Mouse (Mus musculus) midbrain, embryonic 14.5 days (tissue): ENCODE results near the gene Elfn2. TPM values are rescaled to one million over a fixed set of nuclear protein-coding genes. Genes with fewer than 3 reads are reported as not detected.

Source experiments
- ATAC-seq: fragments of 200-750 bp; cut with Nextera tagmentation; 2 replicates; pipeline ENCODE4 v1.8.0; 2017; ENCODE audit warnings: moderate number of reproducible peaks, moderate library complexity; ENCODE audit not compliant: low FRiP score, low TSS enrichment
- DNase-seq: peaks from one replicate; pipeline ENCODE4 v3.0.0-alpha.2; 2015
- H3K27ac ChIP-seq: fragments of 300-500 bp; sonication (generic); replicated peaks from 2 replicates; pipeline ENCODE4 v1.5.1; 2014; ENCODE audit warnings: mild to moderate bottlenecking, low read depth, low read length, moderate library complexity
- H3K27me3 ChIP-seq: fragments of 300-500 bp; sonication (generic); 2 replicates; pipeline ENCODE4 v1.6.1; 2014; ENCODE audit warnings: low read length, control low read depth, mixed read lengths; ENCODE audit not compliant: control insufficient read depth, insufficient read depth
- H3K36me3 ChIP-seq: fragments of 300-500 bp; sonication (generic); 2 replicates; pipeline ENCODE4 v1.6.1; 2014; ENCODE audit warnings: low read length, control low read depth; ENCODE audit not compliant: control insufficient read depth, insufficient read depth
- H3K4me1 ChIP-seq: fragments of 300-500 bp; sonication (generic); 2 replicates; pipeline ENCODE4 v1.6.1; 2014; ENCODE audit warnings: mild to moderate bottlenecking, antibody characterized with exemption, low read length, control low read depth; ENCODE audit not compliant: control insufficient read depth, insufficient read depth
- H3K4me2 ChIP-seq: fragments of 300-500 bp; sonication (generic); 2 replicates; pipeline ENCODE4 v1.6.1; 2014; ENCODE audit warnings: mild to moderate bottlenecking, low read length, moderate library complexity
- H3K4me3 ChIP-seq: fragments of 300-500 bp; sonication (generic); replicated peaks from 2 replicates; pipeline ENCODE4 v1.5.1; 2014; ENCODE audit warnings: low read depth, low read length
- H3K9ac ChIP-seq: fragments of 300-500 bp; sonication (generic); replicated peaks from 2 replicates; pipeline ENCODE4 v1.6.1; 2014; ENCODE audit warnings: mild to moderate bottlenecking, low read length, moderate library complexity
- H3K9me3 ChIP-seq: fragments of 300-500 bp; sonication (generic); 2 replicates; pipeline ENCODE4 v1.6.1; 2016; ENCODE audit warnings: low read length, control low read depth, mixed read lengths; ENCODE audit not compliant: control insufficient read depth
- WGBS: fragments of 180-500 bp; shearing (Covaris S2); extraction: QIAGEN DNeasy Blood & Tissue Kit; methylation state at CpG from one replicate; pipeline ENCODE4 v1.1.7; 2014; 5-methylcytosine and 5-hydroxymethylcytosine counted together
- polyA plus RNA-seq: library from polyadenylated mRNA; unstranded; fragments of >200 nt; fragmentation: Nextera tagmentation; extraction: Ambion mirVana; gene quantifications from 2 replicates; pipeline ENCODE4 v1.2.1, GENCODE M21; 2014

Elfn2 gene
- polyA plus RNA-seq, 1 experiment from 2014 or later, result 4.0 TPM

DNA sequence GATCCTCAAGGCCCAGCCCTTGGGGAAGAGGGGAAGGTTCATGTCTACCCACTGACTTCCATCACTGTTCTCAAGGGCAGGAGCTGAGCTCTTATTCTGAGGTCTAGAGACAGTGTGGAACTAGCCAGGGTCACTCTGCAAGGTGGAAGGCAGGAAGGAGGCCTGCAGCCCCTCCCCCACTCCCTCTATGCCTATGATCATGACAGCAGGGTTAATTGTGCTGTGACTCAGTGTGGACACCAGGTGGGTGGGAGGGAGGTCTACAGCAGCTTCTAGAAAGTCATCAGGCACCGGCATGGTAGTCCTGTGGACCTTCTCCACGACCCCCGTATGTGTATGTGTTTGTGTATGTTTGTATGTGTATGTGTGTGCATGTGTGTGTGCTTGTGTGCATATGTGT is 14.6 kb downstream of the Elfn2 start:
- H3K27ac ChIP-seq, result no peak overlapping the region
- no peaks in the 10 kb centered on the region for H3K36me3 ChIP-seq
- H3K4me1 ChIP-seq, result no peaks in the 10 kb centered on the region
- no peak overlapping the region for H3K4me2 ChIP-seq
- 85% methylated on average over 3 of the region's 3 CpGs for WGBS
- H3K4me3 ChIP-seq, result no peak overlapping the region
- no peaks in the 10 kb centered on the region for H3K9me3 ChIP-seq
- DNase-seq (no peak), ATAC-seq (no peak)
- H3K9ac ChIP-seq, result no peak overlapping the region
- no peaks in the 10 kb centered on the region for H3K27me3 ChIP-seq

DNA sequence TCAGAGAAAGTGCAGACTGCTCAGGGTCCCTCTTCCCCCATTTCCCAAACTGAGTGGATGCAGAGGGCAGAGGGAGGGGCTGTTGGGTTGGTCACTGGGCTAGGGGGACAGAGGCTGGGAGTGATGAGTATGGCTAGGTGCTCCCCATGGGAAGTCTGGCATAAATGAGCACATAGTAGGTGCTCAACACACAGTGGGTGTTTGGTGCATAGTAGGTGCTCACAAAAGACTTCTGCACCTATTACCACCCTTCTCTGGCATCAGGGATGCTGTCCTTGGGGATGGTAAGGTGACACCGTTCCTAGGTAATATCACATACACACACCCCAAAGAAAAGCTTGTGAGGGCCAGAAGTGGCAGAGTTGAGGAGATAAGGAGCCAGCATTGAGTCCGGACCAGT is 18.2 kb downstream of the Elfn2 start:
- Histone ChIP-seq H3K36me3 (no peaks in the 10 kb centered on the region), H3K9me3 (no peaks in the 10 kb centered on the region), H3K4me2 (no peak overlapping the region), H3K4me1 (0 out of 2 replicates have a peak, but pooled peaks cover 4% of the 10 kb centered on the region), H3K4me3 (no peak overlapping the region), H3K27me3 (no peaks in the 10 kb centered on the region), H3K27ac (no peak overlapping the region), H3K9ac (no peak overlapping the region)
- 90% methylated on average over 2 of the region's 2 CpGs for WGBS
- no peak for ATAC-seq
- no peak for DNase-seq

DNA sequence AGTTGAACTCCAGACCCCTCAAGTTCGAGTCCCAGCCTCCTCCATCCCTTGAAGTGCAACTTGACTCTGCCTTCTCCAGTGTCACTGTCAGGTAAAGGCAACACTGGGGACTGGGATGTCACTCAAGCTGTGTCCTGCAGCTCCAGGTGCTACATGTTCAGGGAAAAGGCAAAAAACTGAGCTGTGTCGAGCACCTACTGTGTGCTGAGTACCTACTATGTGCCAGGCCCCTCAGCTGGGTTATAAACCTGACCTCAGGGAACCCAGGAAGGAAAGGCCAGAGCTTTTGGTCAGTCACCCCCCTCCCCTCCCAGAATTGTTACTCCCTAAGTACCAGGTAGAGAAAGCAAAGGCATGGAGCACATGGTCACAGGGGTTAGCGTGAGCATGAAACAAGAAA is 19.1 kb downstream of the Elfn2 start:
- no peak for DNase-seq
- no peak overlapping the region for H3K27ac ChIP-seq
- ATAC-seq, result no peak
- H3K4me1 ChIP-seq, result 0 out of 2 replicates have a peak, but pooled peaks cover 4% of the 10 kb centered on the region
- H3K36me3 ChIP-seq, result no peaks in the 10 kb centered on the region
- 59% methylated on average over 3 of the region's 3 CpGs for WGBS
- no peak overlapping the region for H3K4me2 ChIP-seq
- no peak overlapping the region for H3K9ac ChIP-seq
- H3K27me3 ChIP-seq, result no peaks in the 10 kb centered on the region
- no peak overlapping the region for H3K4me3 ChIP-seq
- H3K9me3 ChIP-seq, result no peaks in the 10 kb centered on the region

DNA sequence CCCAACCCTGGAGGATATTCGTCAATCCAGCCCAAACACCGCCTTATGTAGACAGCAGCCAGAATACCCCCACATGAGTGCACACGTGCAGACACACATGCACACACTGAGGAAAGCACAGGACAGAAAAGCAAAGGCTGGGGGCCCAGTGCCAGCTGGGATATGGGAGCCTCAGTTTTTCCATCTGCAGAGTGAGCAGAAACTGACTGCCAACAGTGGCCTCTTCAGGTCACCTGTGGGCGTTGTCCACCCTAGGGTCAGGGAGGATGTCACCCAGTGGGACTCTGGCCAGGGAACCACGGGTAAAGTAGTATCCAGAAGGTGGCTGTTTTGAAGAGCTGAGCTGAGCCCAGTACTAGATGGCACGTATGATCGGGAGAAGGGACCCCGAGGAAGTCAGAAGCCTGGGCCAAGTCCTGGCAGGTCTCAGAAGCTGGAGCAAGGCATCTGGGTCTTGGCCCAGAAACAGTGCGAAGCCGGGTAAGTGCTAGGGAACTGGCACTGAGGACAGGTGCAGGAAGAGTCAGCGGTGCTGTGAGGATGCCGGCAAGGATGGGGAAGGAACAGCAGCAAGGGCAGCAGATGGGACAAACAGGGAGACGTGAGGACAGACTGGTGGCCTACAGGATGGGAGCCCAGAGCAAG is 20.0 kb downstream of the Elfn2 start:
- 0 out of 2 replicates have a peak, but pooled peaks have one; percentile 24 for ATAC-seq
- H3K4me2 ChIP-seq, result no peak overlapping the region
- no peaks in the 10 kb centered on the region for H3K27me3 ChIP-seq
- no peak for DNase-seq
- no peaks in the 10 kb centered on the region for H3K36me3 ChIP-seq
- no peak overlapping the region for H3K27ac ChIP-seq
- 75% methylated on average over 13 of the region's 13 CpGs for WGBS
- H3K4me1 ChIP-seq, result 0 out of 2 replicates have a peak, but pooled peaks cover 4% of the 10 kb centered on the region
- H3K4me3 ChIP-seq, result no peak overlapping the region
- H3K9me3 ChIP-seq, result no peaks in the 10 kb centered on the region
- H3K9ac ChIP-seq, result no peak overlapping the region

DNA sequence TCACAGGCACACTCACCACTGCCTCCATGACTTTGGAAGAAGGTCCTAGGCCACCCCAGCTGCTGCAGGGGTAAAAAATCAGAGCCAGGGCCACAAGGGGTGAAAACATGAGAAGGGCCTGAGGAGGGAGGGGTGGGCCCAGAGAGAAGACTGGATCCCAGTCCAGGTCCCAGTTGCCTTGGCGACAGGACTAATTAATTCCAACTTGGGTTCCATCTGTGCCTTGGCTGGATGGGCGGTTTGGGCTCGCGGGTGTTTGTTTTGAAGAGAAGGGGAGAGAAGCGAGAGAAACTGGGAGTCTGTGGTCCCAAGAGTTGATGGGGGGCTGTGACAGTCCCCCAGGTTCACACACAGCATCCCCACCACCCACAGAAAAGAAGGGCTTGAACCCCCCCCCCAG is 20.5 kb downstream of the Elfn2 start:
- Histone ChIP-seq H3K9ac (no peak overlapping the region), H3K9me3 (no peaks in the 10 kb centered on the region), H3K4me2 (no peak overlapping the region), H3K27me3 (no peaks in the 10 kb centered on the region), H3K4me3 (no peak overlapping the region), H3K36me3 (no peaks in the 10 kb centered on the region), H3K27ac (no peak overlapping the region), H3K4me1 (0 out of 2 replicates have a peak, but pooled peaks cover 4% of the 10 kb centered on the region)
- no peak for ATAC-seq
- DNase-seq, result peak; percentile 54
- WGBS, result 11% methylated on average over 5 of the region's 5 CpGs

DNA sequence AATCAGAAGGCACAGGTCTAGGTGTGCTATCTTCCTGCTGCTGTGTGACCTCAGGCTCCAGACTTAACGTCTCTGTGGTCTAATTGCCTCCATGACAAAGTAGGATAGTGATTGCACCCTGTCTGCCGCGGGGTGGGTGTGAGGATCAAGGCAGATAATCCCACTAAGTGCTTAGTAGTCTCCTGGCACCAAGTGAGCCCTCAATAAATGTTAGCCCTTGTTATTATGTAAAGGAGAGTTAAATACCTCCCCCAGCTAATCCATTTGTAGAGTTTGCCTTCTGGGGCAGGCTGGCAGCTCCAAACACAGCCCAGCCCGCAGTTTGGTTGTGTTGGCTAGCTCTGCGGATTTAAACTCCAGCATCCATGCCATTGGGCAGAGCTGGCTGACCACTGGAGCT is 22.8 kb downstream of the Elfn2 start:
- DNase-seq, result peak; percentile 57
- no peak overlapping the region for H3K27ac ChIP-seq

DNA sequence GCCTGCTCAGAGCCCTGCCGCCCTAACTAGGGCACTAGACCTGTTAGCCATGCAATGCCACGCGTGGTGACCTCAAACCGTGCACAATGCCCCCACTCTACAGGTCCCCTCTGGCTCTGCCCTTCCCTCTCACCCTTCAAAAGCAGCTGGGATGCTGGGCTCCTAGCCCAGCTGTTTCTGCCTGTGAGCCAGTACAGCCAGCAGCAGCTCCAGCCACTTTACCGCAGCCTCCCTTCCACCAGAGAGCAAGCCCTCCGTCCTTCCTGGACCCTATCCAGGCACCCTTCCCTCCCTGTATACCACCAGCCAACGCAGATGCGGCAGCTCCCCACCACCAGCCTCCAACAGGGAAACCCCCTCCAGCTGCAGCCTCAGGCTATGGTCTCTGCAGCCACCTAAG is 26.1 kb downstream of the Elfn2 start:
- no peak overlapping the region for H3K4me3 ChIP-seq
- no peak for ATAC-seq
- DNase-seq, result no peak
- no peaks in the 10 kb centered on the region for H3K27me3 ChIP-seq
- 61% methylated on average over 8 of the region's 8 CpGs for WGBS
- H3K4me2 ChIP-seq, result no peak overlapping the region
- no peaks in the 10 kb centered on the region for H3K9me3 ChIP-seq
- peaks cover 8% of the 10 kb centered on the region; the same call in 1 of the 2 replicates for H3K4me1 ChIP-seq
- H3K9ac ChIP-seq, result no peak overlapping the region
- H3K36me3 ChIP-seq, result no peaks in the 10 kb centered on the region
- H3K27ac ChIP-seq, result no peak overlapping the region

More for the DNA sequence above, 22.8 kb downstream of the Elfn2 start:
- Histone ChIP-seq H3K4me1 (0 out of 2 replicates have a peak, but pooled peaks cover 8% of the 10 kb centered on the region), H3K9ac (no peak overlapping the region), H3K27me3 (no peaks in the 10 kb centered on the region), H3K36me3 (no peaks in the 10 kb centered on the region), H3K9me3 (no peaks in the 10 kb centered on the region), H3K4me3 (no peak overlapping the region), H3K4me2 (no peak overlapping the region)
- 4% methylated on average over 5 of the region's 5 CpGs for WGBS
- no peak; the same call in 1 of the 2 replicates for ATAC-seq

DNA sequence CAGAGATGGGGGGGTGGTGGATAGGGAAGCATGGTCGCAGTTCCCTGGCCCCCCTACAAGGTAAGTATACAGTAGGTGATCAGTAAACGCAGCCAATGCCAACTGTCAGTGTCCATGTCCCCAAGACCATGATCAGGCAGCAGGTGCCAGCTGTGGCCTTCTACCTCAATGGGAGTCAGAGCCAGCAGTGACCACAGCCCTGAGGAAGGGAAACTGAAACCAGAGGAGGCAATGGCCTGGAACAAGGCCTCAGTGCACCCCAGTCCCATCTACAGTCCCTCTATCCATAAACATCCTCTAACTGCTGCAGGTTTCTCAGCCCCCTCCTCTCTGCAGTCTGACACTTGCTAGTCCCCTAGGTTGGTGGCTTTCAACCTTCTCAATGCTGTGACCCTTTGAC is 27.9 kb downstream of the Elfn2 start:
- Histone ChIP-seq H3K4me3 (no peak overlapping the region), H3K36me3 (no peaks in the 10 kb centered on the region), H3K9ac (no peak overlapping the region), H3K4me2 (no peak overlapping the region), H3K9me3 (no peaks in the 10 kb centered on the region), H3K27ac (no peak overlapping the region), H3K27me3 (no peaks in the 10 kb centered on the region), H3K4me1 (peaks cover 13% of the 10 kb centered on the region; the same call in 1 of the 2 replicates)
- WGBS, result 83% methylated on average over 2 of the region's 2 CpGs
- DNase-seq, result no peak
- ATAC-seq, result no peak

DNA sequence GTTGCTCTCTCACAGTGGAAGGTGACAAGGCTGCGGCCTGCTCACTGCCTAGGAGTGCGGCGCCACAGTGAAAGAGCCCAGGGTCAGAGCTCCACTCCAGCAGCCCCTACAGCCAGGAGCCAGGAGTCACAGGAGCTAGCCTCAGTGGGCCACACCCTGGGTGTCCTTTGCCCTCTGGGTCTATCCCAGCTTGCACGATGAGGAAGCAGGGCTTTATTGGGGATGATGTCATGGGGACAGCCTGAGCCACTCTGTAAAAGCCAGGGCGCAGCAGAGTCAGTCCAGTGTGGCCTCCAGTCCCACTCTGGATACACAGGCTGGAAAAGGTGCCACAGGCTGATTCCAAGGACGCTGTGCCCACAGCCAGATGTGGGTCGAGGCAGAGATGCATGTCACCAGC is 31.7 kb downstream of the Elfn2 start:
- DNase-seq (no peak), ATAC-seq (no peak)
- no peaks in the 10 kb centered on the region for H3K27me3 ChIP-seq
- 68% methylated on average over 7 of the region's 7 CpGs for WGBS
- no peak overlapping the region for H3K9ac ChIP-seq
- H3K4me2 ChIP-seq, result no peak overlapping the region
- no peaks in the 10 kb centered on the region for H3K36me3 ChIP-seq
- H3K4me1 ChIP-seq, result peaks cover 27% of the 10 kb centered on the region
- no peaks in the 10 kb centered on the region for H3K9me3 ChIP-seq
- H3K4me3 ChIP-seq, result no peak overlapping the region
- H3K27ac ChIP-seq, result no peak overlapping the region
